Mouse (Mus musculus) yolk sac, embryonic 10.5 days (tissue): ENCODE measurements around the gene Mrpl47.
"Not testable (repeated sequence)": the region's sequence is repeated elsewhere in the genome, so short reads cannot be mapped to it uniquely, and the experiment has no call there.

Source experiments
- DNase-seq: peaks from one replicate; pipeline ENCODE4 v3.0.0-alpha.2; 2017; ENCODE audit warnings: low spot score

Mrpl47 gene

GRCm38 (mm10) chr3:32705647-32706348 is 31.6 kb downstream of the Mrpl47 start, which contains the start of gene Actl6a:
TSS of gene Actl6a (plus strand) at chr3:32706298.
- DNase-seq = not testable (repeated sequence)

DNA sequence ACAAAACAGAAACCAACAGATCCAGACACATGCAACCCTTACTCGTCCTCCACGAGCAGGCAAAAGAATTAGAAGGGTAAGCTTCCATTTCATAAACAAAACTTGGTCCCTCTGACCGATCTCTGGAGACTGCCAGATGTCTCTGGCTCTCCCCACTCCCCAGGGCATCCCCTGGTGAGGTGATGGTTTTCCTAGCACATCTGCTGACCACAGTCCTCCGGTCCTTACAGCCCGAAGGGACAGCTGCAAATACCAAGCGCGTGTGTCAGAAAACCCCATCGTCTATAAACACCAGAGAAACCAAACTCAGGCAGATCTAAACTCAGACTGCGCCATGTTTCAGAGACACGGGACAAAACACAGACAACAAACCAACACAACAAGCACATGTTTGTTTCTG is 32.8 kb downstream of the Mrpl47 start:
- not testable (repeated sequence) for DNase-seq

GRCm38 (mm10) chr3:32704021-32704420 is 33.4 kb downstream of the Mrpl47 start:
- not testable (repeated sequence) for DNase-seq

DNA sequence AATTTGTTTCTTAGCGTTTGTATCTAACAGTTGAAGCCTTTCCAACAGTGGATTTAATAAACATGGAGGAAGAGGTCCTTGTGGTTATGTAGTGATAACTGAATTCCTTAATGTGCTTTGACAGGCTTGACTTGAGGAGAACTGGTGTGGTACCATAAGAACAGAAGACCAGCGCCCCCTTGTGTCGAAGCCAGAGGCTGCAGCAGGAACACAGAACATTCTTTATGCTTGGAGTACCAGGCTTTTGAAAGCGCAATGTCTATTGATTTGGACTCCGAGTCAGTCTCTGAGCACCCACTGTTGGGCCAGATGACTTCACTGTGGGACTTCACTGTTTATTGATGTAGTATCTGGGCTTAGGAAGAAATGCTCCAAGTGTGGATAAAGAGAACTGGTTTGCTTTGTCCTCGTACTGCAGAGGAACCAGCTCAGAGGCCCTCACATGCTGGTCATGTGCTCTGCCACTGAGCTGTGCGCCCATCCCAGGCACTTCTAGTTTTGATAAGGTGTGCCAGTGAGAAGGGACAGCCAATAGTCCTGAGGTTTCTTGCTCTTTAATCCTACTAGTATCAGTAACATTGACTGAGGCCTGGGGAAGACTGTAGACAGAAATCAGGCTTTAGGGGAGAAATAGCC is 39.1 kb downstream of the Mrpl47 start:
- peak; percentile 71 for DNase-seq

DNA sequence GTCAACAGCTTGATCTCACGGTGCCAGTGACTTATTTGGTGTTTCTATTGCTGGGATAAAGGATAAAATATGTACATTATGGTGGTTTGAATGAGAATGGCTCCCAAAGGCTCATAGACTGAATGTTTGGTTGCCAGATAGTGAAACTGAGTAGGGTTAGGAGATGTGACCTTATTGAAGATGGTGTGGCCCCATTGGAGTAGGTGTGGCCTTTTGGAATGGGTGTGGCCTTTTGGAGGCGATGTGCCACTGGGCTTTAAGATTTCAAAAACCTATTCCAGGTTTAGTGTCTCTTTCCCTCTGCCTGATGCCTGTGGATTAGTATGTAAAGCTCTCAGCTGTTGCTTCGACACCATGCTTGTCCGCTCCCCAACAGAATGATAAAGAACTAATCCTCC is 41.8 kb downstream of the Mrpl47 start:
- no peak for DNase-seq

- peak; percentile 40 for DNase-seq
These were observed 42.4 kb downstream of the Mrpl47 start for GRCm38 (mm10) chr3:32694737-32695582.

GRCm38 (mm10) chr3:32694211-32694610 is 43.2 kb downstream of the Mrpl47 start:
- DNase-seq = peak; percentile 34

- no peak for DNase-seq
These were observed 45.6 kb downstream of the Mrpl47 start for GRCm38 (mm10) chr3:32691841-32692240.

GRCm38 (mm10) chr3:32690901-32691300 is 46.5 kb downstream of the Mrpl47 start:
- no peak for DNase-seq

DNA sequence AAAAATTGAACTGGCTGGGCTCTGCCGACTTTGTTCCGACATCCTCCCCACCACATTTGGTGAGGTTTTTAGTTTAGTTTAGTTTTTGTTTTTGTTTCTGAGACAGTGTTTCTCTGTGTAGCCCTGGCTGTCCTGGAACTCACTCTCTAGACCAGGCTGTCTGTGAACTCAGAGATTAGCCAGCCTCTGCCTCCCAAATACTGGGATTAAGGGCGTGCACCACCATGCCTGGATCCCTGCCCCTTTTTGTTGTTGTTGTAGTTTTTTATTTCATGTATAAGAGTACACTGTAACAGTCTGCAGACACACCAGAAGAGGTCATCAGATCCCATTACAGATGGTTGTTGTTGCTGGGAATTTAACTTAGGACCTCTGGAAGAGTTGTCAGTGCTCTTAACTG is 47.4 kb downstream of the Mrpl47 start:
- DNase-seq = no peak

DNA sequence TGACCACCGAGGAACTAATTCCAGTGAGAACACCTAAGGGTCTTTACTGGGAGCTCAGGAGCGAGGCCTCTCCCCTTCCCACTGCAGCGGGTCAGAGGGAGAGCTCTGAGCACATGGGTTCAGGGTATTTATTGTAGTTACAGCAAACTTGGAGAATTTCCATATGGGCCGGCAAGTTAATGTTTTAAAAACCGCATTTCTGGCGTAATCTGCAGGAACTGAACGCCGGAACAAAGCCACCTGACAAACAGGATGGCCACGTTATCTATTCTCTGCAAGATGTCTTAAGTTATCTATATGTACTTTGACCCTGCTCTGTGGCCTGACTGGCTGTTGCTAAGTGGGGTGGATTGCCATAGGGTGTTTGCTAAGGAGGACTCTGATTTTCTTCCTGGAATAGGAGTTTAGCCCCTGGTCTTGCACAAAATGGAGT is 47.8 kb downstream of the Mrpl47 start:
- peak; percentile 84 for DNase-seq

- no peak for DNase-seq
These were observed 50.2 kb downstream of the Mrpl47 start for GRCm38 (mm10) chr3:32687156-32687555.

- DNase-seq = no peak
These were observed 50.9 kb downstream of the Mrpl47 start for GRCm38 (mm10) chr3:32686537-32686936.

- no peak for DNase-seq
These were observed 52.8 kb downstream of the Mrpl47 start for GRCm38 (mm10) chr3:32684631-32685030.

DNA sequence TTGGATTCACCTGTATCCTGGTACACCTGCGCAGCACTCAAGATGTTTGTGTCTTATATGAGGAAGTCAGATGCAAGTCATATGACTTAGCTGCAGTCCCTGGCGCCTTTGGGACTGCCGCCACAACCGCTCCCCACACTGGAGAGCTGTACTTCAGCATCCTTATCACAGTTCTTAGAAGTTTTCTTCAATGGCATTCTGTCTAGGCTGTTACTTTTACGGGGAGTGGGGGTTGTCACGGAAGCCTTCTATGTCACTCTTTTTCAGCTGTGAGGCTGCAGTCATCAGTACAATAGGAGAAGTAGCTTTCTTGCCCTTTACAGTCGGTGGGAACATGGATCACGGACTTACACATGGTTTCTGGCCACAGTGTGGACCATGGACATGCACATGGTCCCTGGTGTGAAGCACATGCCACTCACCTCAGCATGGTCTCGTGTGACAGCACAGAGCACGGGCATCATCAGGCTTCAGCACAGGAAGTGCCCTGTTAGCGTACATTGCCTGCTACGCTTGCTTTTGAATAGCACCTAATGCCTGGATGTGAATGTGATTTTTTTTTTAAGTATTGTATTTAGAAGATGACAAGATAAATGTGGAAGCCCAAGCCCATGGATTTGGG is 54.4 kb downstream of the Mrpl47 start:
- DNase-seq = no peak

DNA sequence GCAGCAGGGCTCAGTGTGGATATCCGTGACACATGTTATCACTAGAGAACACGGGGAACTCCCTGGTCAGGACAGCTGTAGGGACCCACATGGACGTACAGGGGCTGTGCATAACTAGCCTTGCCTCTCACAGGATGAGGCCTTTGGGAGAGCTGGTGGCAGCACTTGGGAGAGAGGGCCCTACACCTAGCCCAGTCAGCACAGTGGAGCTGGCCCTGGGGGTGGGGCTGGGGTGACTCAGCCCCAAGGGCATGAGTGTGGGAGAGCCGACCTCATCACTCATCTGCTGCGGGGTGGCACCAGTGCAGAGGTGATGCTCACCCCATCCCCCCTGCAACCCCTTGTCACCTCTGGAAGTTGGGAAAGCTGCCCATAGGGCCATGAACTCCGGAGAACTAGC is 61.0 kb downstream of the Mrpl47 start:
- no peak for DNase-seq
